Comparison of ENCODE assay signal across 17 mouse cellular contexts in the genomic region with DNA sequence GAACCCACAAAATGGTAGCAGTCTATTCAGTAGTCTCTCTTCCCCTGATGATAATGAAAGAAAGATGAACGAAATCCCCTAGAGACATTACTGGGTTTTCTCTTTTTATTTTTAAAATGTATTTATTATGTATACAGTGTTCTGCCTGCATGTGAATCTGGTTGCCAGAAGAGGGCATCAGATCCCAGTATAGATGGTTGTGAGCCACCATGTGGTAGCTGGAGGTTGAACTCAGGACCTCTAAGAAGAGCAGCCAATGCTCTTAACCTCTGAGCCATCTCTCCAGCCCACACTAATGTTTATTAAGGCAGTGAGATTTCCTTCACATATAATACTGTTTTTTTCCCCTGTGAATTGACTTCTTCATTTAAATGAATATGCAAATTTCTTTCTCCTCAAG.
A peak's percentile ranks its signal among the peaks of the same experiment; 100 is the strongest.
DNase-seq lines count a peak whose midpoint lies in the region; ATAC-seq and TF ChIP-seq lines count a peak whose summit lies in the region.
"Had no signal": no experiment of that assay in that cellular context is flagged by ENCODE, and none has a peak within 500 bp of the region (broad histone marks: within the 10 kb centered on the region; RNA-seq: fewer than 3 reads in every experiment).

No protein-coding gene starts in this region.

- no peaks in the 10 kb centered on the region for H3K9me3 ChIP-seq in kidney, postnatal 0 days (replicated peaks; ENCODE audit: low read length)
- H3K9me3 ChIP-seq in kidney, embryonic 15.5 days (replicated peaks), result no peaks in the 10 kb centered on the region
- H3K9me3 ChIP-seq: heart, embryonic 12.5 days; midbrain, embryonic 10.5 days; neural tube, embryonic 15.5 days had no signal

- peak; percentile 47; the same call in 1 of the 2 replicates for TF ChIP-seq CTCF in kidney, postnatal 0 days (IDR thresholded peaks at IDR 0.05; ENCODE audit: low read depth)

- whole genome bisulfite sequencing in kidney, postnatal 0 days, result 95% methylated on average over 1 of the region's 1 CpGs
- WGBS in kidney, embryonic 15.5 days, result 82% methylated on average over 1 of the region's 1 CpGs

- H3K36me3 ChIP-seq in kidney, postnatal 0 days (ENCODE audit: insufficient read depth, low read length), result no peaks in the 10 kb centered on the region
- H3K36me3 ChIP-seq in kidney, embryonic 15.5 days, result no peaks in the 10 kb centered on the region
- H3K36me3 ChIP-seq: heart, embryonic 12.5 days; midbrain, embryonic 10.5 days; neural tube, embryonic 15.5 days had no signal

- no peaks in the 10 kb centered on the region for H3K4me1 ChIP-seq in kidney, postnatal 0 days (replicated peaks; ENCODE audit: insufficient read depth, low read length)
- H3K4me1 ChIP-seq in kidney, embryonic 15.5 days, result no peaks in the 10 kb centered on the region
- H3K4me1 ChIP-seq: heart, embryonic 12.5 days; midbrain, embryonic 10.5 days; neural tube, embryonic 15.5 days had no signal

- no peak overlapping the region for H3K9ac ChIP-seq in kidney, postnatal 0 days (ENCODE audit: low read depth, low read length)
- no peak overlapping the region for H3K9ac ChIP-seq in kidney, embryonic 15.5 days
- H3K9ac ChIP-seq: heart, embryonic 12.5 days; neural tube, embryonic 15.5 days had no signal

- no peak overlapping the region for H3K27ac ChIP-seq in kidney, postnatal 0 days
- H3K27ac ChIP-seq in kidney, embryonic 15.5 days, result no peak overlapping the region
- H3K27ac ChIP-seq: midbrain, embryonic 10.5 days; neural tube, embryonic 15.5 days had no signal

- no peak overlapping the region for H3K4me3 ChIP-seq in kidney, postnatal 0 days (replicated peaks; ENCODE audit: low read depth, low read length)
- H3K4me3 ChIP-seq in kidney, embryonic 15.5 days (replicated peaks), result no peak overlapping the region
- H3K4me3 ChIP-seq: heart, embryonic 12.5 days; midbrain, embryonic 10.5 days; neural tube, embryonic 15.5 days had no signal

- ATAC-seq in kidney, postnatal 0 days (replicated peaks; ENCODE audit: low FRiP score, low read depth), result no peak
- 0 out of 2 replicates have a peak, but pooled peaks have one; percentile 39 for ATAC-seq in common myeloid progenitor, adult 5-6 weeks (replicated peaks; ENCODE audit: low read depth, poor library complexity, severe bottlenecking)
- ATAC-seq in kidney, embryonic 15.5 days (replicated peaks; ENCODE audit: low FRiP score), result no peak
- ATAC-seq: inflammation-experienced regulatory T-cells, adult 6 months had no signal

- H3K4me2 ChIP-seq in kidney, postnatal 0 days (ENCODE audit: low read length), result no peak overlapping the region
- H3K4me2 ChIP-seq in kidney, embryonic 15.5 days, result no peak overlapping the region
- H3K4me2 ChIP-seq: heart, embryonic 12.5 days; neural tube, embryonic 15.5 days had no signal

- no peak for DNase-seq in kidney, postnatal 0 days (ENCODE audit: low spot score)
- DNase-seq in kidney, postnatal 25 days, result no peak
- DNase-seq in 3T3-L1 (ENCODE audit: low read depth, low spot score) (peak; percentile 45), A20 (ENCODE audit: low read depth, low spot score) (peak; percentile 34)
- no peak for DNase-seq in right cerebral cortex, postnatal 4 days
- DNase-seq: adrenal gland, postnatal 10 days; cerebellum, postnatal 10 days; gastrocnemius, postnatal 25 days; heart, postnatal 4 days; kidney, postnatal 10 days; liver had no signal

- H3K27me3 ChIP-seq in kidney, postnatal 0 days (ENCODE audit: insufficient read depth, low read length), result no peaks in the 10 kb centered on the region
- H3K27me3 ChIP-seq in kidney, embryonic 15.5 days, result no peaks in the 10 kb centered on the region
- H3K27me3 ChIP-seq: heart, embryonic 12.5 days; neural tube, embryonic 15.5 days had no signal

Comparison
In these comparisons a context has a peak if more than half of its experiments do, and no peak if none do; other contexts are left out.
1. DNase-seq: peak in 3T3-L1 (single experiment) and A20 (single experiment); none in kidney, postnatal 0 days (single experiment), kidney, postnatal 25 days (0 of 2) and right cerebral cortex, postnatal 4 days (single experiment).